9 mouse cellular contexts compared by ENCODE assay signal in genomic region chr2:166574934-166575333, GRCm38 (mm10).
DNase-seq lines count a peak whose midpoint lies in the region; ATAC-seq and TF ChIP-seq lines count a peak whose summit lies in the region.
"Had no signal": no experiment of that assay in that cellular context is flagged by ENCODE, and none has a peak within 500 bp of the region (broad histone marks: within the 10 kb centered on the region; RNA-seq: fewer than 3 reads in every experiment).

No protein-coding gene starts in this region.

- H3K79me2 ChIP-seq in liver, adult 2 months (ENCODE audit: control insufficient read depth, insufficient read depth, low read length), result no peaks in the 10 kb centered on the region

- 15% methylated on average over 7 of the region's 7 CpGs for WGBS in forebrain, embryonic 15.5 days
- 16% methylated on average over 7 of the region's 7 CpGs for WGBS in intestine, embryonic 16.5 days
- 23% methylated on average over 7 of the region's 7 CpGs for WGBS in liver, adult 2 months

- H3K4me3 ChIP-seq in forebrain, embryonic 15.5 days, result no peak overlapping the region
- H3K4me3 ChIP-seq in intestine, embryonic 16.5 days (ENCODE audit: low read length), result no peak overlapping the region
- no peak overlapping the region for H3K4me3 ChIP-seq in liver, adult 2 months (ENCODE audit: insufficient read depth, low read depth, low read length)
- H3K4me3 ChIP-seq: erythroblast, embryonic 14.5 days had no signal

- H3K27me3 ChIP-seq in forebrain, embryonic 15.5 days, result no peaks in the 10 kb centered on the region
- no peaks in the 10 kb centered on the region for H3K27me3 ChIP-seq in intestine, embryonic 16.5 days (replicated peaks; ENCODE audit: control insufficient read depth, insufficient read depth, low read length)
- no peaks in the 10 kb centered on the region for H3K27me3 ChIP-seq in liver, adult 2 months (ENCODE audit: control insufficient read depth, insufficient read depth, low read length)

- TF ChIP-seq CTCF in liver, adult 2 months (IDR thresholded peaks at IDR 0.05; ENCODE audit: low read depth, low read length), result peak; percentile 94

- no peak overlapping the region for H3K9ac ChIP-seq in forebrain, embryonic 15.5 days (replicated peaks)
- H3K9ac ChIP-seq in intestine, embryonic 16.5 days (ENCODE audit: low read depth, low read length), result peak overlapping the region; percentile 11; the same call in 1 of the 2 replicates
- H3K9ac ChIP-seq in liver, adult 2 months (ENCODE audit: low read depth, low read length), result no peak overlapping the region

- TF ChIP-seq POLR2A in liver, adult 2 months (IDR thresholded peaks at IDR 0.05; ENCODE audit: extremely low read depth, insufficient read depth, low read length), result no peak

- H3K27ac ChIP-seq in forebrain, embryonic 15.5 days (replicated peaks), result 0 out of 2 replicates have a peak overlapping the region, but pooled peaks have one; percentile 4
- H3K27ac ChIP-seq in intestine, embryonic 16.5 days (ENCODE audit: low read length), result no peak overlapping the region
- no peak overlapping the region for H3K27ac ChIP-seq in liver, adult 2 months (replicated peaks; ENCODE audit: insufficient read depth, low read depth, low read length)

- H3K9me3 ChIP-seq in forebrain, embryonic 15.5 days, result no peaks in the 10 kb centered on the region
- H3K9me3 ChIP-seq in intestine, embryonic 16.5 days (ENCODE audit: control insufficient read depth, low read length), result no peaks in the 10 kb centered on the region

- H3K36me3 ChIP-seq in forebrain, embryonic 15.5 days, result peaks cover 10% of the 10 kb centered on the region; the same call in 1 of the 2 replicates
- no peaks in the 10 kb centered on the region; the same call in 1 of the 2 replicates for H3K36me3 ChIP-seq in intestine, embryonic 16.5 days (ENCODE audit: control insufficient read depth, insufficient read depth, low read length)
- H3K36me3 ChIP-seq in liver, adult 2 months (ENCODE audit: control insufficient read depth, insufficient read depth, low read length), result no peaks in the 10 kb centered on the region

- H3K4me2 ChIP-seq in forebrain, embryonic 15.5 days (replicated peaks), result no peak overlapping the region
- H3K4me2 ChIP-seq in intestine, embryonic 16.5 days (ENCODE audit: low read depth, low read length), result no peak overlapping the region

- peak; percentile 49 for DNase-seq in urinary bladder, postnatal 14 days (ENCODE audit: low spot score)
- DNase-seq in urinary bladder, adult 18-20 months (ENCODE audit: low spot score in 2 of 2), result no peak
- DNase-seq in cerebellum, adult 11 months, result peak; percentile 62
- DNase-seq in liver, adult 2 months (ENCODE audit: extremely low read depth, low read depth, low spot score), result no peak
- DNase-seq in natural killer cell, adult 2 months (ENCODE audit: low spot score in 2 of 2), result peak; percentile 56 to 63
- peak; percentile 89 for DNase-seq in testis, postnatal 10 days (ENCODE audit: low spot score)

- H3K4me1 ChIP-seq in forebrain, embryonic 15.5 days, result no peaks in the 10 kb centered on the region
- peaks cover 23% of the 10 kb centered on the region for H3K4me1 ChIP-seq in intestine, embryonic 16.5 days (ENCODE audit: control insufficient read depth, insufficient read depth, low read length)
- H3K4me1 ChIP-seq in liver, adult 2 months (ENCODE audit: control insufficient read depth, insufficient read depth, low read length), result no peaks in the 10 kb centered on the region

- ATAC-seq in forebrain, embryonic 15.5 days (replicated peaks), result 0 out of 2 replicates have a peak, but pooled peaks have one; percentile 23
- ATAC-seq in intestine, embryonic 16.5 days, result peak; percentile 20; the same call in 1 of the 2 replicates

Comparison
In these comparisons a context has a peak if more than half of its experiments do, and no peak if none do; other contexts are left out.
1. DNase-seq: peak in urinary bladder, postnatal 14 days (single experiment), cerebellum, adult 11 months (single experiment), natural killer cell, adult 2 months (2 of 2) and testis, postnatal 10 days (single experiment); none in urinary bladder, adult 18-20 months (0 of 2) and liver, adult 2 months (single experiment).